ENCODE assay signal across 9 mouse cellular contexts in genomic region chr12:45047711-45048110, GRCm38 (mm10). TPM values are rescaled to one million over a fixed set of nuclear protein-coding genes. Genes with fewer than 3 reads are reported as not detected.
DNase-seq lines count a peak whose midpoint lies in the region; ATAC-seq and TF ChIP-seq lines count a peak whose summit lies in the region.
"Not testable (repeated sequence)": the region's sequence is repeated elsewhere in the genome, so short reads cannot be mapped to it uniquely, and the experiment has no call there.
"Had no signal": no experiment of that assay in that cellular context is flagged by ENCODE, and none has a peak within 500 bp of the region (broad histone marks: within the 10 kb centered on the region; RNA-seq: fewer than 3 reads in every experiment).

No protein-coding gene starts in this region.

- H3K27me3 ChIP-seq in heart, adult 2 months (ENCODE audit: control insufficient read depth, insufficient read depth, low read length); kidney, adult 2 months (replicated peaks; ENCODE audit: control insufficient read depth, insufficient read depth, low read length); kidney, embryonic 15.5 days; kidney, postnatal 0 days (ENCODE audit: insufficient read depth, low read length); myocyte (ENCODE audit: control insufficient read depth, insufficient read depth, insufficient read length): not testable (repeated sequence)

- not testable (repeated sequence) for H3K36me3 ChIP-seq in heart, adult 2 months (ENCODE audit: control insufficient read depth, insufficient read depth, low read length); kidney, adult 2 months (ENCODE audit: control insufficient read depth, insufficient read depth, low read length); kidney, embryonic 15.5 days; kidney, postnatal 0 days (ENCODE audit: insufficient read depth, low read length); myocyte (ENCODE audit: control insufficient read depth, insufficient read depth)

- H3K9me3 ChIP-seq in kidney, embryonic 15.5 days (replicated peaks); kidney, postnatal 0 days (replicated peaks; ENCODE audit: low read length): not testable (repeated sequence)

- not testable (repeated sequence) for TF ChIP-seq CTCF in embryonic fibroblast, embryonic 13.5 days (IDR thresholded peaks at IDR 0.05; ENCODE audit: borderline replicate concordance, insufficient read depth, low read length); heart, adult 2 months (IDR thresholded peaks at IDR 0.05); kidney, adult 2 months (conservative IDR thresholded peaks at IDR 0.05; ENCODE audit: insufficient read depth, insufficient read length, low read depth, low read length); kidney, postnatal 0 days (IDR thresholded peaks at IDR 0.05; ENCODE audit: low read depth)

- intact Hi-C loops in heart, adult 2 months (cut with DNase I) = loop anchor here (5.0 kb wide), 1 partner anchor 35 kb away; no protein-coding TSS in a partner anchor

- not testable (repeated sequence) for TF ChIP-seq EP300 in heart, adult 2 months (IDR thresholded peaks at IDR 0.05; ENCODE audit: insufficient read depth, low read depth, low read length)

- peak overlapping the region; percentile 16 for H3K27ac ChIP-seq in embryonic fibroblast, embryonic 13.5 days (ENCODE audit: insufficient read depth, low read length)
- H3K27ac ChIP-seq in heart, adult 2 months = peak overlapping the region; percentile 48
- 0 out of 2 replicates have a peak overlapping the region, but pooled peaks have one; percentile 4 for H3K27ac ChIP-seq in kidney, adult 2 months (ENCODE audit: insufficient read depth, low read depth, low read length)
- peak overlapping the region; percentile 74 for H3K27ac ChIP-seq in kidney, embryonic 15.5 days
- peak overlapping the region; percentile 65 for H3K27ac ChIP-seq in kidney, postnatal 0 days

- not testable (repeated sequence) for H3K79me2 ChIP-seq in heart, adult 2 months (replicated peaks; ENCODE audit: control insufficient read depth, insufficient read depth, low read length); myocyte (ENCODE audit: control insufficient read depth, insufficient read depth)

- TF ChIP-seq POLR2A in embryonic fibroblast, embryonic 13.5 days (IDR thresholded peaks at IDR 0.05; ENCODE audit: low read depth, low read length); heart, adult 2 months (IDR thresholded peaks at IDR 0.05; ENCODE audit: insufficient read depth, low read depth, low read length); kidney, adult 2 months (IDR thresholded peaks at IDR 0.05; ENCODE audit: low read depth, low read length); myocyte (IDR thresholded peaks at IDR 0.05; ENCODE audit: insufficient read length, low read depth): not testable (repeated sequence)

- H3K9ac ChIP-seq in heart, adult 2 months (ENCODE audit: low read depth, low read length); kidney, embryonic 15.5 days; kidney, postnatal 0 days (ENCODE audit: low read depth, low read length): not testable (repeated sequence)

- H3K4me3 ChIP-seq in embryonic fibroblast, embryonic 13.5 days (ENCODE audit: insufficient read depth, low read length); heart, adult 2 months; kidney, adult 2 months (ENCODE audit: insufficient read depth, low read depth, low read length); kidney, embryonic 15.5 days (replicated peaks); kidney, postnatal 0 days (replicated peaks; ENCODE audit: low read depth, low read length); myocyte: not testable (repeated sequence)

- not testable (repeated sequence) for H3ac ChIP-seq in myocyte (ENCODE audit: control insufficient read depth, insufficient read length)

- peak; percentile 69 for ATAC-seq in kidney, embryonic 15.5 days (replicated peaks; ENCODE audit: low FRiP score)
- not testable (repeated sequence) for ATAC-seq in kidney, postnatal 0 days (replicated peaks; ENCODE audit: low FRiP score, low read depth)

- not testable (repeated sequence) for H3K4me2 ChIP-seq in kidney, embryonic 15.5 days
- H3K4me2 ChIP-seq in kidney, postnatal 0 days (ENCODE audit: low read length) = peak overlapping the region; percentile 19
- peak overlapping the region; percentile 24 for H3K4me2 ChIP-seq in myocyte (ENCODE audit: low read depth)

- DNase-seq in heart, adult 2 months; kidney, adult 2 months; kidney, postnatal 0 days (ENCODE audit: low spot score): not testable (repeated sequence)

- 37% methylated on average over 9 of the region's 9 CpGs for WGBS in heart, adult 2 months
- WGBS in kidney, adult 2 months = 35% methylated on average over 9 of the region's 9 CpGs
- WGBS in kidney, embryonic 15.5 days = 31% methylated on average over 9 of the region's 9 CpGs
- WGBS in kidney, postnatal 0 days = 32% methylated on average over 6 of the region's 9 CpGs

- not testable (repeated sequence) for H3K4me1 ChIP-seq in embryonic fibroblast, embryonic 13.5 days (ENCODE audit: control insufficient read depth, insufficient read depth, low read length); kidney, adult 2 months (ENCODE audit: control insufficient read depth, insufficient read depth, low read length); kidney, postnatal 0 days (replicated peaks; ENCODE audit: insufficient read depth, low read length)
- H3K4me1 ChIP-seq in heart, adult 2 months (ENCODE audit: control insufficient read depth, insufficient read depth, low read length) = peaks cover 11% of the 10 kb centered on the region
- H3K4me1 ChIP-seq in kidney, embryonic 15.5 days = peaks cover 24% of the 10 kb centered on the region

RNA-seq across cellular contexts. Expression of gene Stxbp6, which starts 26.8 kb away (rescaled TPM):
- 5.8 and 7.8 TPM in 2 replicates for polyA plus RNA-seq in embryonic fibroblast, embryonic 13.5 days (2011; ENCODE audit: insufficient read length, low read depth, missing spikeins)
- total RNA-seq in heart, adult 2 months (2021) = 1 to 10 TPM; 5.1 to 9.2 TPM
- 7.9 and 17.3 TPM in 2 replicates for polyA plus RNA-seq in heart, adult 2 months (2012; rRNA removed)
- polyA plus RNA-seq in kidney, adult 2 months (2012; rRNA removed) = 13.8 and 19.3 TPM in 2 replicates
- 39.7 and 40.2 TPM in 2 replicates for polyA plus RNA-seq in kidney, embryonic 15.5 days (2015; fragmentation: Nextera tagmentation; extraction: Ambion mirVana)
- polyA plus RNA-seq in kidney, postnatal 0 days (2015; fragmentation: Nextera tagmentation; extraction: Ambion mirVana) = 20.3 and 21.7 TPM in 2 replicates
- polyA plus RNA-seq in myocyte (2012; fragmentation: generic; extraction: Trizol) = not detected
- total RNA-seq: MEL had no signal
- polyA plus RNA-seq: activated CD4-positive, CD25-positive, alpha-beta regulatory T cell, adult 4 months; erythroblast, embryonic 14.5 days had no signal

Comparison
In these comparisons a context has a peak if more than half of its experiments do, and no peak if none do; other contexts are left out.
1. H3K27ac ChIP-seq: peak in every context shown above with its lines; median percentile 74 in kidney, embryonic 15.5 days; 65 in kidney, postnatal 0 days; 48 in heart, adult 2 months; 16 in embryonic fibroblast, embryonic 13.5 days; 4 in kidney, adult 2 months.